Mouse (Mus musculus) kidney, embryonic 16.5 days (tissue): Measurements from ENCODE around the gene Gpsm2. TPM values are rescaled to one million over a fixed set of nuclear protein-coding genes. Genes with fewer than 3 reads are reported as not detected.

Source experiments
- ATAC-seq: fragments of 200-750 bp; cut with Nextera tagmentation; 2 replicates; pipeline ENCODE4 v1.8.0; 2017; ENCODE audit warnings: moderate TSS enrichment; ENCODE audit not compliant: low FRiP score, low TSS enrichment
- H3K27ac ChIP-seq: fragments of 300-500 bp; sonication (generic); 2 replicates; pipeline ENCODE4 v1.5.1; 2014; ENCODE audit warnings: low read length
- H3K27me3 ChIP-seq: fragments of 300-500 bp; sonication (generic); 2 replicates; pipeline ENCODE4 v1.6.1; 2014; ENCODE audit warnings: low read length, control low read depth, mixed read lengths; ENCODE audit not compliant: insufficient read depth
- H3K36me3 ChIP-seq: fragments of 300-500 bp; sonication (generic); 2 replicates; pipeline ENCODE4 v1.6.1; 2014; ENCODE audit warnings: low read length, control low read depth, mixed read lengths; ENCODE audit not compliant: insufficient read depth
- H3K4me1 ChIP-seq: fragments of 300-500 bp; sonication (generic); 2 replicates; pipeline ENCODE4 v1.6.1; 2014; ENCODE audit warnings: low read length, control low read depth, mixed read lengths; ENCODE audit not compliant: insufficient read depth
- H3K4me2 ChIP-seq: fragments of 300-500 bp; sonication (generic); replicated peaks from 2 replicates; pipeline ENCODE4 v1.6.1; 2014; ENCODE audit warnings: low read depth, low read length
- H3K4me3 ChIP-seq: fragments of 300-500 bp; sonication (generic); 2 replicates; pipeline ENCODE4 v1.5.1; 2014; ENCODE audit warnings: mild to moderate bottlenecking, low read length
- H3K9ac ChIP-seq: fragments of 300-500 bp; sonication (generic); replicated peaks from 2 replicates; pipeline ENCODE4 v1.6.1; 2014; ENCODE audit warnings: low read length
- H3K9me3 ChIP-seq: fragments of 300-500 bp; sonication (generic); 2 replicates; pipeline ENCODE4 v1.6.1; 2016; ENCODE audit warnings: low read length, control low read depth
- WGBS: fragments of 180-500 bp; shearing (Covaris S2); extraction: QIAGEN DNeasy Blood & Tissue Kit; methylation state at CpG from one replicate; pipeline ENCODE4 v1.1.7; 2014; 5-methylcytosine and 5-hydroxymethylcytosine counted together
- polyA plus RNA-seq: library from polyadenylated mRNA; unstranded; fragments of >200 nt; fragmentation: Nextera tagmentation; extraction: Ambion mirVana; gene quantifications from 2 replicates; pipeline ENCODE4 v1.2.1, GENCODE M21; 2015

Gpsm2 gene
- polyA plus RNA-seq, 1 experiment from 2014 or later: 38.4 TPM

DNA sequence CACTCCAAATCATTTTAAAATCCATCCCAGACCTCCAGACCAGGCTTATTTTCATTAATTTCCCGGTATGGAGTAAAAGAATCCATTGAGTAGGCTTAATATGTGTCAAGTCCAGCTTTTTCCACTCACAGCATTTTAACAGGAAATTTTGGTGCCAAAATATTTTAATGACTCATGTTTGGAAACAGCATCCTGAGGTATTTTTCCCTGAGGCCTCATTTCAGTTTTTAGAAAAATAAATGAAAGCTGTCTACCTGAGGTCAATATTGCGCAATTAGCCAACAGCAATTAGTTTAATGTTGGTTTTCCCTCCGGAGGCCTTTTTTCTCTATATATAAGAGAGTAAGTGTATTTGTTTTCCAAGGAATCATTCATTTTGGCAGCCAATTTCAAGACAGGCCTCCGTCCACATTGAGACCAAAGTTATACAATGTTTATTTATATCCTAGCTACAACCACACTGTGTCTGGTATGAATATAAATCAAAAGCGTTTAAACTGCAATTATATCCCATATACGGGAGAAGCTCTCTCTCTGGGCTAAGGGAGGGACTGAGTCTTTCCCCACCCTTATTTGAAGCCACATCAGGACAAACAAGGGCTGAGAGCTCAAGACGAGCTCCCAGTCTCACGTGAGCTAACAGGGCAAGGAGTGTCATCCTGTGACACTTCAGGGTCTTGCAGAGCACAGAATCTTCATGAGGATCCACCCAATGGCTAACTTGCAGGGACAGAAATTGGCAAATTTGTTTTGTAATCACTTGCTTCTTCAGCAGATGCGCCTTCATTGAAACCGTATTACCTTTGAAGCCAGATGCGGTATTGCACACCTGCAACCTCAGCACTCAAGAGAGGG lies 37.7 kb upstream of the Gpsm2 start:
- Histone ChIP-seq H3K4me1 (0 out of 2 replicates have a peak, but pooled peaks cover 2% of the 10 kb centered on the region), H3K4me2 (no peak overlapping the region), H3K27ac (peak overlapping the region; percentile 4; the same call in 1 of the 2 replicates), H3K4me3 (no peak overlapping the region), H3K36me3 (no peaks in the 10 kb centered on the region), H3K9ac (no peak overlapping the region), H3K9me3 (no peaks in the 10 kb centered on the region), H3K27me3 (peaks cover 14% of the 10 kb centered on the region)
- ATAC-seq: peak; percentile 89
- 67% methylated on average over 11 of the region's 11 CpGs for WGBS

DNA sequence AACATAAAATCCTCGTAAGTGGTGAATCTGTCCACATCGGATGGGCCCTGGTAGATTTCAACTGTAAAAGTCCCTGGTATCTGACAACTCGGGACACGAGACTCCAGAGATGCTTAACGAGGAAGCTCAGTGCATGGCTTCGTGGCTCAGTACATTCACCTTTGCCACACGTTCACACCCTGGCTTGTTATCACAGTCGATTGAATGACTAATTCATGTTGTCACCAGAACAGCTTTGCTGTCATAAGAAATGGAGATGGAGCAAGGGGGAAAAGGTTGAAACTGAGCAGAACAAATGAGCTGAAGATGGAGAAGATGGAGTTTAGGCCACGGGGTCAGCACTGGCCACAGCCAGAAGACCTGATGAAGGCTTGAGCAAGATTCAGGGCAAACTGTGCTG lies 35.5 kb upstream of the Gpsm2 start:
- ATAC-seq: no peak
- H3K27ac ChIP-seq: no peak overlapping the region
- H3K27me3 ChIP-seq: peaks cover 14% of the 10 kb centered on the region

DNA sequence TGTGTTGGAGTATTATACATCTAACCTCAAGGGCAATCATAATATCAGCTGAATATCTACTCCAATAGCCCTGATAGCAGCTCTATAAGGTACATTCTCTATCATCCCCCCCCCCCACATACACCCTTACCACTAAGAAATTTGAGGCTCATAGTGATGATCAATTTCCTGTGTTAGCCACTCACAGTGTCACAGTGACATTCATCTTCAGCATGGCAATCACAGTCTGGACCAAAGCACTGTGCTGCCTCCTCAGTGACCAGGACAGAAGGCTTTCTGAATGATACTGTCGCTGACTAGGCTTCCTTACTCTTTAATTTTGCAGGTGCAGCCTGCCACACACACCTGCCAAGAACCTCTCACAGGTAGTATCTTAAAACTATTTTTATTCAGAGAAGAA lies 34.0 kb upstream of the Gpsm2 start:
- H3K36me3 ChIP-seq: no peaks in the 10 kb centered on the region
- H3K4me2 ChIP-seq: no peak overlapping the region
- H3K9me3 ChIP-seq: no peaks in the 10 kb centered on the region
- H3K4me3 ChIP-seq: no peak overlapping the region
- peaks cover 8% of the 10 kb centered on the region; the same call in 1 of the 2 replicates for H3K27me3 ChIP-seq
- ATAC-seq: no peak
- no peak overlapping the region for H3K27ac ChIP-seq
- no peaks in the 10 kb centered on the region for H3K4me1 ChIP-seq
- no peak overlapping the region for H3K9ac ChIP-seq
- 53% methylated on average over 1 of the region's 1 CpGs for WGBS

More for the DNA sequence above, 35.5 kb upstream of the Gpsm2 start:
- H3K9me3 ChIP-seq: no peaks in the 10 kb centered on the region
- no peaks in the 10 kb centered on the region for H3K4me1 ChIP-seq
- H3K4me3 ChIP-seq: no peak overlapping the region
- 62% methylated on average over 9 of the region's 9 CpGs for WGBS
- H3K4me2 ChIP-seq: no peak overlapping the region
- no peaks in the 10 kb centered on the region for H3K36me3 ChIP-seq
- no peak overlapping the region for H3K9ac ChIP-seq

DNA sequence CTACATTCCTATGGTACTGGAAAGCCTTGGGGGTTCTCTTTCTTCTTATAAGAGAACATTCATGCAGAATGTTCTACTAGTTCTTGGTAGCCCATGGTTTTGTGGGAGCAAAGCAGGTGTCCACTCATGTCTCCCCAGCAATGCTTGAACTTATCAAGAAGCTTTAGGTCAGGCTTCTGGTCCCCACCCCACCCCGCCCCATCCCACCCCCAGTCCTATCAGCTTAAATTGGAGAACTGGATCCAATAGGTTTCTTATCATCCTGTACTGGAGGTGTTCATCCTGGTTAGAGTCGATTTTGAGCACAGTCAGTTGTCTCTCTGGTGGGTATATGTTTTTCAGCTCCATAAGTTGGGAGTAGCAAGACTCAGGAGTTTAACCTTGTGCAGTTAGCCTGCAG lies 33.4 kb upstream of the Gpsm2 start:
- Histone ChIP-seq H3K4me2 (no peak overlapping the region), H3K36me3 (no peaks in the 10 kb centered on the region), H3K27ac (no peak overlapping the region), H3K27me3 (peaks cover 8% of the 10 kb centered on the region; the same call in 1 of the 2 replicates), H3K9me3 (no peaks in the 10 kb centered on the region), H3K4me1 (no peaks in the 10 kb centered on the region), H3K4me3 (no peak overlapping the region), H3K9ac (no peak overlapping the region)
- WGBS: 91% methylated on average over 2 of the region's 2 CpGs
- ATAC-seq: no peak

DNA sequence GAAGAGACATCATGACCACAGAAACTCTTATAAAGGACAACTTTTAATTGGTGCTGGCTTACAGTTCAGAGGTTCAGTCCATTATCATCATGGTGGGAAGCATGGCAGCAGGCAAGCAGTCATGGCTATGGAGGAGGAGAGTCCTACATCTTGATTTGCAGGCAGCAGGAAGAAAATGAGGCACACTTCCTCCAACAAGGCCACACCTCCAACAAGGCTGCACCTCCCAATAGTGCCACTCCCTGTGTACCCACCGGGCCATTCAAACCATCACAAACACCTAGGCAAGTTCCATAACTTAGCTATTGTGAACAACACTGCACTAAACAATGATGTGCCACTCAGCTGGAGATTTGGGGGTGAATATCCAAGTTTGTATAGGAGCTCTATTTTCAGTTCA lies 32.4 kb upstream of the Gpsm2 start:
- WGBS: 90% methylated on average over 1 of the region's 1 CpGs
- Histone ChIP-seq H3K4me3 (no peak overlapping the region), H3K27ac (no peak overlapping the region), H3K9ac (no peak overlapping the region), H3K4me1 (no peaks in the 10 kb centered on the region), H3K9me3 (no peaks in the 10 kb centered on the region), H3K4me2 (no peak overlapping the region), H3K27me3 (peaks cover 8% of the 10 kb centered on the region; the same call in 1 of the 2 replicates), H3K36me3 (no peaks in the 10 kb centered on the region)
- ATAC-seq: no peak

DNA sequence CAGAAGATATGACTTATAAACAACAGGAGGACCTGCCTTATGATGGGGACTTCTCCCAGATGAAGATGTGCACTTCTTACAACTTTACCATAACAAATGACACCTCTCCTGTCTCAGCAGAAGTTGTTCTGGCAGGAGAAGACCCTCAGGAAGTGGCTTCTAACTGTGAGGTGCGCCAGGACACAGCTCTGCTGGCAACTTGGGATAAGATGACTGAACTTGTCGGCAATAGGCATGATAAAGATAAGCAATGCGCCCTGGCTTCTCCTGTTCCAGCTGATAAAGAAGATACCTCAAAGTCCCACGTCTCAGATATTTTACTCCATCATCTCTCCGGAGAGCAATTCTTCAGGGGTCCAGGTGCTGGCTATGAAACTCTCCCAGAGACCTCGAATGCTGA lies 29.6 kb upstream of the Gpsm2 start:
- Histone ChIP-seq H3K4me1 (no peaks in the 10 kb centered on the region), H3K9ac (no peak overlapping the region), H3K9me3 (no peaks in the 10 kb centered on the region), H3K27ac (no peak overlapping the region), H3K4me3 (no peak overlapping the region), H3K4me2 (no peak overlapping the region), H3K36me3 (no peaks in the 10 kb centered on the region), H3K27me3 (peaks cover 6% of the 10 kb centered on the region; the same call in 1 of the 2 replicates)
- WGBS: 81% methylated on average over 6 of the region's 6 CpGs
- ATAC-seq: no peak

DNA sequence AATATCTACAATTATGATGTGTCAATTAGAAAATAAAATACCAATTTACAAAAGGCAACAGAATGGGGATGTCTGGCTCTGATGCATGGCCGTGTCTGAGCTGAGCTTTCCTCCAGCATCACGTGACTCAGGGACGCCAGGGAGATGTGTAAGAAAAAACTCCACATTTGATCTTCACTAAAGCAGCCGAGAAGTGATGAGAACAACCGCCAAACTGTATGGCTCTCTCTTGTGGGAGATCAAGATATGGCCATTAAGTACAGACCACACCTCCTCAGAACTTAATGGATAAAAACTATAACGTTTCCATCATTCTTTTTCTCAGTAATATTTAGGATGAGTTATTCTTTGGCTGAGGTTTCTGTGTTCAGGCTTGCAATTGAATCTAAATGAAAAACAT lies 29.0 kb upstream of the Gpsm2 start:
- no peak overlapping the region for H3K27ac ChIP-seq
- no peaks in the 10 kb centered on the region for H3K36me3 ChIP-seq
- no peak overlapping the region for H3K4me2 ChIP-seq
- H3K4me1 ChIP-seq: no peaks in the 10 kb centered on the region
- no peak for ATAC-seq
- WGBS: 60% methylated on average over 6 of the region's 6 CpGs
- no peaks in the 10 kb centered on the region for H3K9me3 ChIP-seq
- peaks cover 3% of the 10 kb centered on the region; the same call in 1 of the 2 replicates for H3K27me3 ChIP-seq
- no peak overlapping the region for H3K4me3 ChIP-seq
- H3K9ac ChIP-seq: no peak overlapping the region

DNA sequence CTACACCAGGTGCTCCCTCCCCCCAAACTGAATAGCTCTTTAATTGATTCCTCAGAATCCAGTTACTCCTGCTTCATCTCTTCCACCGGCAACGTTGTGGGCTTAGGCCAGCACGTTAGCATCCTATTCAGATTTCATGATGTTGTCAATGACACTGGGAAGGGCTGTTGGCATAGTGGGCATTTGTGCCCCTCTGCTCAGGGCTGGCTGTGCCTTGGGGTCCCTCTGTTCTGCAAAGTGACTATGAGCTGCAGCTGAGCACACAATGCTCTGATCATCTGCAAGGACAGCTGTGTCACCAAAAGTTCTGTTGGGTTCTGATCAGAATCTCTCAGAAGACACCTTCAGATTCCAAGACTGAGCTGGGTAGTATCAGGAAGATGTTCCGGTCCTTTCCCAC lies 22.0 kb upstream of the Gpsm2 start:
- no peak for ATAC-seq
- H3K9ac ChIP-seq: no peak overlapping the region
- H3K4me1 ChIP-seq: 0 out of 2 replicates have a peak, but pooled peaks cover 4% of the 10 kb centered on the region
- no peak overlapping the region for H3K4me3 ChIP-seq
- H3K4me2 ChIP-seq: no peak overlapping the region
- H3K36me3 ChIP-seq: no peaks in the 10 kb centered on the region
- no peaks in the 10 kb centered on the region for H3K27me3 ChIP-seq
- H3K27ac ChIP-seq: no peak overlapping the region
- 76% methylated on average over 4 of the region's 4 CpGs for WGBS
- H3K9me3 ChIP-seq: no peaks in the 10 kb centered on the region

DNA sequence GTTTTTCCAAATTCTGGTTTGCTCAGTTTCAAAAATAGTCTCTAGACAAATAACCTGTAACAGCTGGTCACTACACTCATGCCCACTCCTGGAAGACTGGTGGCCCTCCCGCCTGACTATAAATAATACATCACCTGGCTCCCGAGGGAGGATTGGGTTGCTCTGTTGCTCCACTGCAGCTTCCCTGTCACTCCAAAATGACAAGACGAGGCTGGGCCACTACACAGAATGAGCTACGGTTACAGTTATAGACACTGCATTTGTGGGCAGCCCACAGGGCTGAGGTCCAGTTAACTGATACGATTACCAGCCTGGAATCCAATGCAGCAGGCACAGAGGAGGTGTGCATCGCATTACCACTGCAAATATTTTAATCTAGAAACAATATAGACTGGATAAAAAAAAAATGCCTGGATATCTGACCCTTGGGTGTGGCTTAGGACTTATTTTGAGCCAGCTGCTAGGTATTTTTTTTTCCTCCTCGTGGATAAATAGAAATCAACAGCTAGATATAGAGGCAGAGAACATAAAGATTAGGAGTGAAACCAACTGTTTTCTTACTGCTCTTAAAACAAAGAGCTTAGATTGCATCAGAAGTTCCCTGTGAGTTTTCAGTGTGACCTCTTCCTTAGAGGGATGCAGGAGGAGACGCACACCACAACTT lies 17.1 kb upstream of the Gpsm2 start, which contains the start of gene Aknad1:
TSS of gene Aknad1 (plus strand) at position 614 of the 664 bp plus-strand sequence.
- Histone ChIP-seq H3K4me2 (no peak within 1 kb of the TSS), H3K36me3 (no peaks in the 10 kb centered on the region), H3K9me3 (no peaks in the 10 kb centered on the region), H3K27me3 (no peaks in the 10 kb centered on the region), H3K9ac (no peak within 1 kb of the TSS), H3K4me3 (no peak within 1 kb of the TSS), H3K4me1 (0 out of 2 replicates have a peak, but pooled peaks cover 6% of the 10 kb centered on the region), H3K27ac (no peak within 1 kb of the TSS)
- 34% methylated on average over 8 of the region's 8 CpGs for WGBS
- ATAC-seq: no peak

DNA sequence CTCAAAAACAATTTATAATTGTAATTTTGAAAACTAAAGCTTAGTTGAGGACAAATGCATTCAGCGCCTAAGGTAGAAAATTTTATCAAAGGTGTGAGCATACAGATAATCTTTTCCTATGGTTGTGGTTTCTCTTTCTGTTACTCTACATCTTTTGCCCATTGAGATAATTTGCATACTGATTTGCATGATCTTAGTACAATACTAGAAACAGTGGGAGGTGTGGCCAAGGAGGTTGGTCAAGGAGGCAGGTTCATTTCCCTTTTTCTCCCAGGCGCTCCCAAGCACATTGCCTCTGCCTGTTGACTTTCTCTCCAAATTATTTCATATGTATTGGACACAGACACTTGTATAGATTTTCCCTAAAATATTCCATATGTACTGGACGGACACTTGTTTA lies 15.7 kb upstream of the Gpsm2 start:
- no peak overlapping the region for H3K27ac ChIP-seq
- no peak overlapping the region for H3K4me2 ChIP-seq
- no peak overlapping the region for H3K4me3 ChIP-seq
- 0 out of 2 replicates have a peak, but pooled peaks cover 6% of the 10 kb centered on the region for H3K4me1 ChIP-seq
- no peaks in the 10 kb centered on the region for H3K36me3 ChIP-seq
- H3K27me3 ChIP-seq: no peaks in the 10 kb centered on the region
- H3K9me3 ChIP-seq: no peaks in the 10 kb centered on the region
- no peak overlapping the region for H3K9ac ChIP-seq
- no peak for ATAC-seq
- WGBS: 91% methylated on average over 3 of the region's 3 CpGs
